Mouse (Mus musculus) midbrain, embryonic 11.5 days (tissue): ENCODE measurements around the gene Galnt10. TPM values are rescaled to one million over a fixed set of nuclear protein-coding genes. Genes with fewer than 3 reads are reported as not detected.

Experiments used
- ATAC-seq: fragments of 200-750 bp; cut with Nextera tagmentation; 2 replicates; pipeline ENCODE4 v1.8.0; 2017; ENCODE audit warnings: moderate TSS enrichment, moderate library complexity; ENCODE audit not compliant: low FRiP score
- DNase-seq: peaks from one replicate; pipeline ENCODE4 v3.0.0; 2015; ENCODE audit warnings: low spot score; ENCODE audit errors: missing footprints
- H3K27ac ChIP-seq: fragments of 300-500 bp; sonication (generic); 2 replicates; pipeline ENCODE4 v1.5.1; 2014; ENCODE audit warnings: low read depth, low read length
- H3K27me3 ChIP-seq: fragments of 300-500 bp; sonication (generic); 2 replicates; pipeline ENCODE4 v1.6.1; 2014; ENCODE audit warnings: mild to moderate bottlenecking, low read length, moderate library complexity, mixed read lengths; ENCODE audit not compliant: control insufficient read depth, insufficient read depth
- H3K36me3 ChIP-seq: fragments of 300-500 bp; sonication (generic); 2 replicates; pipeline ENCODE4 v1.6.1; 2014; ENCODE audit warnings: mild to moderate bottlenecking, low read length, moderate library complexity, mixed read lengths; ENCODE audit not compliant: control insufficient read depth, insufficient read depth
- H3K4me1 ChIP-seq: fragments of 300-500 bp; sonication (generic); 2 replicates; pipeline ENCODE4 v1.6.1; 2014; ENCODE audit warnings: low read length; ENCODE audit not compliant: control insufficient read depth, insufficient read depth
- H3K4me2 ChIP-seq: fragments of 300-500 bp; sonication (generic); 2 replicates; pipeline ENCODE4 v1.6.1; 2014; ENCODE audit warnings: mild to moderate bottlenecking, moderate library complexity
- H3K4me3 ChIP-seq: fragments of 300-500 bp; sonication (generic); 2 replicates; pipeline ENCODE4 v1.5.1; 2014; ENCODE audit warnings: low read depth, low read length
- H3K9ac ChIP-seq: fragments of 300-500 bp; sonication (generic); 2 replicates; pipeline ENCODE4 v1.6.1; 2014; ENCODE audit warnings: low read length
- H3K9me3 ChIP-seq: fragments of 300-500 bp; sonication (generic); 2 replicates; pipeline ENCODE4 v1.6.1; 2016; ENCODE audit warnings: low read length; ENCODE audit not compliant: control insufficient read depth
- WGBS: fragments of 180-500 bp; shearing (Covaris S2); extraction: QIAGEN DNeasy Blood & Tissue Kit; methylation state at CpG from one replicate; pipeline ENCODE4 v1.1.7; 2014; 5-methylcytosine and 5-hydroxymethylcytosine counted together
- polyA plus RNA-seq: library from polyadenylated mRNA; unstranded; fragments of >200 nt; fragmentation: Nextera tagmentation; extraction: Ambion mirVana; gene quantifications from 2 replicates; pipeline ENCODE4 v1.2.1, GENCODE M21; 2014

Galnt10 gene
- polyA plus RNA-seq, 1 experiment from 2014 or later = 13.9 TPM

DNA sequence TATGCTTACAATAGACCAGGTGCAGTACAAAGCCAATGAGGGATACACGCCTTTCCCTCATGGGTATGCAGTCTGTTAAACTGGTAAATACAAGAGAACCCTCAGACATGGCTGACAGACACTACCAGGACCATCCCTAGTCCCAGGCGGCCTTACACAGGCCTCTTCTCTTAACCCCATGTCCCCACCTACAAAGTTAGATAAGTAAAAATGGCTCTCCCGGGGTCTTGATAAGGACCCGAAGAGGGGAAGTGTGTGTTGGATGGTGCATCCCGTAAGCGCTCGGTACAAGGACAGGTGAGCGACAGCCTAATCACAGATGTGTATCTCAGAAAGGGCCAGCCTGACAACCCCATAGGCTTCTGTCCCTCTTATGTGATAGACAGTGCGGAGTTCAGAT lies 42.0 kb downstream of the Galnt10 start:
- H3K27me3 ChIP-seq = no peaks in the 10 kb centered on the region
- no peaks in the 10 kb centered on the region for H3K9me3 ChIP-seq
- H3K36me3 ChIP-seq = no peaks in the 10 kb centered on the region
- H3K27ac ChIP-seq = no peak overlapping the region
- WGBS = 94% methylated on average over 9 of the region's 9 CpGs
- H3K4me1 ChIP-seq = peaks cover 16% of the 10 kb centered on the region
- H3K4me3 ChIP-seq = no peak overlapping the region
- no peak overlapping the region for H3K4me2 ChIP-seq
- H3K9ac ChIP-seq = no peak overlapping the region
- DNase-seq (no peak), ATAC-seq (no peak)

DNA sequence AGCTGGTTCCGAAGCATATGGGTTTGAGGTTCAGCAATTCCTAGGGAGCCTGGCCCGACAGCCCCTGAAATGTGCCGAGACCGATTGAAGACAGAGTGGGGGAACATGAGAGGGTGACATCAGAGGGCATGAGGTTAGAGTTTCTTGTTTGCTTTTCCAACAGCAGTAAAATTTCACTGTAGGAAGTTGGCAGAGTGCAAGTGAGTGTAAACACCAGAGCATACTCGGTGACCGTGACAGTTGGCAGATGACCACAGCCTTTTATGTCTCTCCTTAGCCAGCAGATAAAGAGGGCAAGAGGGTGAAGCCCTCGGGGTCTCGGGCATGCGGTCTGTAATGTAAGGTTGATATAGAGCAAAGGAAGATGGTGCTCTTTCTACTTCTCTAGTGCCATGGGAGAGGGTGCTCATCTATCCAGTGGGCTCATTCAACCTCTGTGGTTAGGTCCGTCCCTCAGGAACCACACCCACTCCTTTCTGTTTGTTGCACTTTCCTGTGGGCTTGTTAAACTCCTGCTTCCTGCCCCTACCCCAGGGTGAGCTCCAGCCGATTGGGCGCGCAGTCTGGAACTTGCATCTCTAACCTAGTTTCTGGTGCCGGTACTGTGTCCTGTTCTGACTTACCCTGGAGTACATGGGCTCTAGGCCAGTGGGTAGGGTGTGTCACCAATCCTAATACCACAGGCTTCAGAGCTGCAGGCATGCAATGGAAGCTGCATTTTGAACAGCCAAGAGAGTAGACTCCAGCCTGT lies 43.1 kb downstream of the Galnt10 start:
- WGBS = 80% methylated on average over 14 of the region's 14 CpGs
- H3K4me2 ChIP-seq = no peak overlapping the region
- H3K27ac ChIP-seq = no peak overlapping the region
- peaks cover 11% of the 10 kb centered on the region; the same call in 1 of the 2 replicates for H3K4me1 ChIP-seq
- no peak overlapping the region for H3K4me3 ChIP-seq
- no peak for DNase-seq
- no peaks in the 10 kb centered on the region for H3K27me3 ChIP-seq
- H3K36me3 ChIP-seq = no peaks in the 10 kb centered on the region
- ATAC-seq = no peak
- no peaks in the 10 kb centered on the region for H3K9me3 ChIP-seq
- H3K9ac ChIP-seq = no peak overlapping the region

DNA sequence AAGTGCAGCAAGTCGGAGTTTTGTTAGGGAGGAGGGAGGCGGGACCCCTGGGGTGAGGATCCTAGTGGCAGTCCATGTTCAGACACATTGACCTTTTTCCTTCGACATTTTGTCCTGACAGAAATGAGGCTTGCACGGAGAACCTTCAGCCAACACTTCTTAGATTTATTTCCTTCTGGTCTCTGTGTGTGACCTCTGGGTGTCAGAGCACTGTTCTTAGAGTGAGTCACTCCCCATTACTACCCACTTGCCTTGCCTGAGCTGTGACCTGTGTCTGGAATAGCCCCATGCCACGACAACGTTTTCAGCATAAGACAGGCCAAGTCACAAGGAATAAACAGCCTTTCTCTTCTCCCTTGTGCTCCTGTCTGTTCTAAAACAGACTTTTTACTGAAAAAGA lies 44.6 kb downstream of the Galnt10 start:
- H3K27me3 ChIP-seq = no peaks in the 10 kb centered on the region
- DNase-seq (no peak), ATAC-seq (no peak)
- H3K4me1 ChIP-seq = peaks cover 9% of the 10 kb centered on the region; the same call in 1 of the 2 replicates
- 75% methylated on average over 6 of the region's 6 CpGs for WGBS
- no peaks in the 10 kb centered on the region for H3K36me3 ChIP-seq
- H3K9ac ChIP-seq = no peak overlapping the region
- H3K4me2 ChIP-seq = no peak overlapping the region
- no peak overlapping the region for H3K4me3 ChIP-seq
- no peak overlapping the region for H3K27ac ChIP-seq
- H3K9me3 ChIP-seq = no peaks in the 10 kb centered on the region

DNA sequence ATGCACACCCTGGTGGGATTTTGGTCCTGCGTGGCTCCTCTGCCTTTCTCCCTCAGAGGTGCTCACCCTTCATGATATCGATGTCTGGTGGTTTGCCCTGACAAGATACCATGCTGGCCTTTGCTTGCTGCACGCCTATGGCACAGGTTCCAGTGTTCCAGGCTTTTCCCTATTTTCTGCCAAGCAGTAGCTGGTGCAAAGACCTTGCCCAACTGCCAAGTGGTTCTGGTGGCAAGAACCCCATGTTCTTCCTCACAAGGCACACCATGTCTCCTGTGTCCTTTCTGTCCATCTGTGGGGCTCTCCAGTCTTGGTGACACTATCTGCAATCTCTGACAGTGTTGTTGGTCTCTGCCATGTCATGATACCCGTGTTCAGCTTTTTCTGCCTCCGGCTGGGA lies 45.6 kb downstream of the Galnt10 start:
- ATAC-seq = no peak
- Histone ChIP-seq H3K9me3 (no peaks in the 10 kb centered on the region), H3K9ac (no peak overlapping the region), H3K27me3 (no peaks in the 10 kb centered on the region), H3K4me3 (no peak overlapping the region), H3K4me2 (no peak overlapping the region), H3K4me1 (peaks cover 8% of the 10 kb centered on the region; the same call in 1 of the 2 replicates), H3K36me3 (no peaks in the 10 kb centered on the region), H3K27ac (no peak overlapping the region)
- DNase-seq = no peak
- 90% methylated on average over 5 of the region's 5 CpGs for WGBS

DNA sequence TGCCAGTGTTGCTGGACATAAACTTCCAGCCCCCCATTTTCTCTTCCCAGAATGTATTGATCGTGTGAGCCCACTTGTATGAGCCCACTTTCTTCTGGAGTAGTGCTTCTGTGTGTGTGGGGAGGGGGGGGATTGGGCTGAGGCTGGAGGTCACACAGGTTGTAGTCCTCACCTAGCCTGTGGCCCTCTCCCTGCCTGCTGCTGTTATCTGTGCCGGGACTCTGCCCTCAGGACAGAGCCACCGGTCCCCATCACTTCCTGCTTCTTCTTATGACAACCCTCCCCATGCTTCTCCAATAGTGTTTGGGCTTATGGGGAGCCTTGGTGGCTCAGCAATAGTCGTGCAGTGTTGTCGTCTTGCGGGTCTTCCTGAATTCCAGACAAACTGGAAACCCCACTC lies 46.7 kb downstream of the Galnt10 start:
- Histone ChIP-seq H3K27me3 (no peaks in the 10 kb centered on the region), H3K9ac (no peak overlapping the region), H3K4me1 (peaks cover 19% of the 10 kb centered on the region), H3K27ac (no peak overlapping the region), H3K36me3 (no peaks in the 10 kb centered on the region), H3K4me3 (no peak overlapping the region), H3K4me2 (no peak overlapping the region), H3K9me3 (no peaks in the 10 kb centered on the region)
- DNase-seq = no peak
- 75% methylated on average over 6 of the region's 6 CpGs for WGBS
- ATAC-seq = no peak

DNA sequence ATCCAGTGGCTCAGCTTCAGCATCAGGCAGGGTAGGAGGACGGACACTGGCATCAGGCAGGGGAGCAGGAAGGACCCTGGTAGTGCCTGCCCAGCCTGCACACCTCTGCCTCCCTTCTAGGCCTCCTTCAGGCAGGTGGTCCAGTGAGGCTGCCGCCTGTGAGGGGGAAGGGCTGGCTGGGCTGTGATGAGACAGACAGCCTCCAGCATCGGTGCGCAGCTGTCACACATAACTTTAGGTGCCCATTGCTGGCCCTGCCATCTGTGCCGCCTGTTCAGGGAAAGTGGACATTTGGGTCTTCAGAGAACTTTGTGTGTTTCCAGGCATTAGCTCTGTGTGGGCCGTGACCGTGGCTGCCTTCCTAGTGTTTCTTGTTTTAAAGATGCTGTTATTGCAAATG lies 47.5 kb downstream of the Galnt10 start:
- ATAC-seq = no peak

DNA sequence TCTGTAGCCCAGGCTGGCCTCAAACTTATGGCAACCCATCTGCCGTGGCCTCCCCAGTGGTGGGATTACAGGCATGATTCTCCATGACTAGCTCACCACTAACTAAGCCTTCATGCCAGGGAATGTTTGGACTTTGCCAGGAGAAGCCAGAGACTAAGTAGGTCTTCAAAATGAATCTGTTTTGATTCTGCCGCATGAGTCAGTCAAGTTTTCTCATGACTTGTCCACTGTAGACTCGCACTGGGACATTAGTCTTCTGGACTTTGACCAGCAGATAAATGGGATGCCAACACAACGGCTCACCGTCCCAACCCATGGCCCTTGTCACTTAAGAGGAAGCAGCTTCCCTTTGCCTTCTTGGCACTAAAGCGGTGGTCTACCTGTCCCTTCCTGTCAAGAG lies 49.2 kb downstream of the Galnt10 start:
- Histone ChIP-seq H3K4me2 (no peak overlapping the region), H3K4me1 (peaks cover 22% of the 10 kb centered on the region), H3K27ac (no peak overlapping the region), H3K27me3 (no peaks in the 10 kb centered on the region), H3K36me3 (no peaks in the 10 kb centered on the region), H3K4me3 (no peak overlapping the region), H3K9ac (no peak overlapping the region), H3K9me3 (no peaks in the 10 kb centered on the region)
- ATAC-seq = no peak
- 96% methylated on average over 6 of the region's 6 CpGs for WGBS
- DNase-seq = no peak

More for the DNA sequence above, 47.5 kb downstream of the Galnt10 start:
- no peaks in the 10 kb centered on the region for H3K36me3 ChIP-seq
- no peaks in the 10 kb centered on the region for H3K9me3 ChIP-seq
- H3K4me1 ChIP-seq = peaks cover 25% of the 10 kb centered on the region
- WGBS = 75% methylated on average over 7 of the region's 7 CpGs
- no peak overlapping the region for H3K4me3 ChIP-seq
- no peak for DNase-seq
- no peak overlapping the region for H3K4me2 ChIP-seq
- no peaks in the 10 kb centered on the region for H3K27me3 ChIP-seq
- H3K9ac ChIP-seq = no peak overlapping the region
- no peak overlapping the region for H3K27ac ChIP-seq

DNA sequence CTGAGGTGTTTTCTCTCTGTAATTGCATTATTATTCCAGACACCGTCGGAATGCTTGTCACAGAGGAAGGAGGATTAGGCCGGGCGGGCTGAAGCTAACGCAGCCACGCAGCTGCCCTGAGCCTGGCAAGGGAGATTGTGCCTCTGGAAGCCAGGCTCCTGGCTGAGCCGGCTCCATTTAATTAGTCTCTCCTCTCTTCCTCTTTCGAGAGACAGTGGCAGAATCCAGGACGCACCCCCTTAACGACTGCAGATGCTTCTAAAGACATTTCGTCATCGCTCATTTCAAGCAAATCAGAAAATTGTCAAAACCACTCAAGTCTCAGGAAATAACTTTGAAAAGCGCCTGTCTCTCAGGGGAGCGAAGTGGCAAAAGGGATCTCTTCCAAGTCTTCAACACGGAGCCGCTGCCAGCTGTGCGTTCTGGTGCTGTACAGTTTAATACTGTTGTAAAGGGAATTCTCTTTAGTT lies 51.0 kb downstream of the Galnt10 start:
- H3K4me1 ChIP-seq = peaks cover 23% of the 10 kb centered on the region
- H3K36me3 ChIP-seq = no peaks in the 10 kb centered on the region
- H3K4me3 ChIP-seq = no peak overlapping the region
- DNase-seq (peak; percentile 94), ATAC-seq (peak; percentile 73)
- 18% methylated on average over 17 of the region's 17 CpGs for WGBS
- peak overlapping the region; percentile 45 for H3K27ac ChIP-seq
- peak overlapping the region; percentile 35 for H3K4me2 ChIP-seq
- H3K9ac ChIP-seq = peak overlapping the region; percentile 4; the same call in 1 of the 2 replicates
- H3K27me3 ChIP-seq = no peaks in the 10 kb centered on the region
- H3K9me3 ChIP-seq = no peaks in the 10 kb centered on the region

DNA sequence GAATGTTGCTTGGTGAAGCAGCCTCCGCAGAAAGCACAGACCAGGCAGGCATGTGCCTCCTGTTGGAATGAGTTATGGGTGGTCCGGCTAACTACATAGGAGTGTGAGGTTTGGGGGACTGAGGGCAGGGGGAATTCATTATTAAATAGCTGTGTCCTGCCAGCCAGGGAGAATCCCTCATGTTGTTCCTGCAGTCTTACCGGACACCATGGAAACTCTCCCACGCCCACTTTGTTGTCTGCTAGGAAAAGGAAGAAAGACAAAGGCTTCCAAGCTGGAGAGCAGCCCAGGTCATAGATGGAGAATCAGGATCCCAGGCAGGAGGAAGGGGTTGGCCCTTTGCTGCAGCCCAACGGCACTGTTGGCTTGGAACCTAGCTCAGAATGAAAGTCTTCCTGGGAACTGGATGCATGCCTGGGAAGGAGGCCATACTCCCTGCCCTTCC lies 51.6 kb downstream of the Galnt10 start:
- no peaks in the 10 kb centered on the region for H3K9me3 ChIP-seq
- no peak overlapping the region for H3K4me3 ChIP-seq
- DNase-seq (peak; percentile 90), ATAC-seq (peak; percentile 66)
- H3K36me3 ChIP-seq = no peaks in the 10 kb centered on the region
- H3K27ac ChIP-seq = peak overlapping the region; percentile 45; the same call in 1 of the 2 replicates
- peaks cover 28% of the 10 kb centered on the region for H3K4me1 ChIP-seq
- WGBS = 15% methylated on average over 5 of the region's 5 CpGs
- peak overlapping the region; percentile 35 for H3K4me2 ChIP-seq
- H3K9ac ChIP-seq = peak overlapping the region; percentile 17; the same call in 1 of the 2 replicates
- no peaks in the 10 kb centered on the region for H3K27me3 ChIP-seq
